Mouse (Mus musculus): ENCODE results near the gene Aloxe3.

DNA sequence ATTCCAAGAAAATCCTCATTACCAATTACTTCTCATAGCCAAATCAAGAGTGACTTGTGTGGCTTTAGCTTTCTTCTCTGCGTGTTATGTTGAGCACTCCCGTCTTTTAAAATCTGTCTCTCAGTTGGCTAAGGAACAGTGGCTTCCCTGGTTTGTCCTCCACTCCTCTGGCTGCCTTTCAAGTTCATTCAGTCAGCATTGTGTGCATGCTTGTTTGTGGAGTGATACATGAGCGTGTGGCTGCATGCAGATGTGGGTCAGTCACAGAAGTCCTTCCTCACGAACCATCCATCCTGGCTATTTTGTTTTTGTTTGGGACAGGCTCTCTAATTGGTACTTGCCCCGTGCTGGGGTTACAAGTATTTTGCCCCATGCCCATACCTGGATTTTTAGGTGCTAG, 49.1 kb upstream of the Aloxe3 start:
- TF ChIP-seq POLR2A (IDR thresholded peaks at IDR 0.05; ENCODE audit: low read depth, low read length) (no peak), CTCF (IDR thresholded peaks at IDR 0.05; ENCODE audit: extremely low read depth, insufficient read length, insufficient replicate concordance, low read depth, low read length) (no peak)
